Comparison of ENCODE assay signal across 27 mouse cellular contexts in genomic region chr9:15276855-15277254, GRCm38 (mm10). TPM values are rescaled to one million over a fixed set of nuclear protein-coding genes. Genes with fewer than 3 reads are reported as not detected.
DNase-seq lines count a peak whose midpoint lies in the region; ATAC-seq lines count a peak whose summit lies in the region.
"Had no signal": no experiment of that assay in that cellular context is flagged by ENCODE, and none has a peak within 500 bp of the region (broad histone marks: within the 10 kb centered on the region; RNA-seq: fewer than 3 reads in every experiment).

No protein-coding gene starts in this region.

- H3K9me3 ChIP-seq in megakaryocyte, embryonic 14.5 days = no peaks in the 10 kb centered on the region
- H3K9me3 ChIP-seq: G1E had no signal

- no peak for ATAC-seq in megakaryocyte, adult 5-6 weeks (ENCODE audit: poor library complexity, severe bottlenecking)
- ATAC-seq: activated CD4-positive, CD25-positive, alpha-beta regulatory T cell, adult 4 months; CD4-positive, CD25-positive, alpha-beta regulatory T cell, adult 4 months; Patski had no signal

- DNase-seq in ES-CJ7 (ENCODE audit: low read depth, low spot score) = peak; percentile 47
- DNase-seq in R1 (ENCODE audit: low read depth, low spot score) = peak; percentile 24
- peak; percentile 58 for DNase-seq in ZHBTc4 (ENCODE audit: low read depth, low spot score)
- DNase-seq in c-Kit-positive CD71-positive TER-119-positive erythroid progenitor cells, embryonic 14.5 days (ENCODE audit: low spot score) = no peak
- no peak for DNase-seq in spleen, postnatal 14 days (ENCODE audit: low spot score in 2 of 2)
- DNase-seq in thymus, postnatal 10 days (ENCODE audit: low spot score in 2 of 2) = no peak
- DNase-seq: adrenal gland, adult 2 months; adrenal gland, adult 8-10 months; adrenal gland, postnatal 10 days; adrenal gland, postnatal 14 days; adrenal gland, postnatal 25 days; adrenal gland, postnatal 36 days; B cell, adult 2 months; cerebellum, adult 11 months; cerebellum, adult 11-12 months; cerebellum, adult 18-20 months; cerebellum, adult 2 months; cerebellum, adult 8-10 months; cerebellum, adult 9-10 months had no signal

- no peaks in the 10 kb centered on the region for H3K27me3 ChIP-seq in megakaryocyte, embryonic 14.5 days (replicated peaks)
- H3K27me3 ChIP-seq: CH12.LX, Patski had no signal

- H3K36me3 ChIP-seq in megakaryocyte, embryonic 14.5 days (replicated peaks; ENCODE audit: low read length) = peaks cover 60% of the 10 kb centered on the region

- H3K4me1 ChIP-seq in megakaryocyte, embryonic 14.5 days = peaks cover 42% of the 10 kb centered on the region

- peak overlapping the region; percentile 35 for H3K4me3 ChIP-seq in megakaryocyte, embryonic 14.5 days (replicated peaks)

RNA-seq across cellular contexts. Expression of gene Med17, which starts 2.9 kb away (rescaled TPM):
- polyA plus RNA-seq in megakaryocyte, embryonic 14.5 days (2012; ENCODE audit: insufficient read depth, low replicate concordance) = 1.0 and 7.6 TPM in 2 replicates
- total RNA-seq in megakaryocyte, adult 5-6 weeks (2015) = 32.1 and 34.7 TPM in 2 replicates
- 30.4 and 32.8 TPM in 2 replicates for total RNA-seq in megakaryocyte, adult 5-6 weeks (2017)

RNA-seq across cellular contexts. Expression of gene Taf1d, which starts 29.2 kb away (rescaled TPM):
- 18.8 and 30.9 TPM in 2 replicates for polyA plus RNA-seq in megakaryocyte, embryonic 14.5 days (2012; ENCODE audit: insufficient read depth, low replicate concordance)
- total RNA-seq in megakaryocyte, adult 5-6 weeks (2015) = 115 and 157 TPM in 2 replicates
- 850 and 1,047 TPM in 2 replicates for total RNA-seq in megakaryocyte, adult 5-6 weeks (2017)

RNA-seq across cellular contexts. Expression of gene 4931406C07Rik, which starts 29.4 kb away (rescaled TPM):
- polyA plus RNA-seq in megakaryocyte, embryonic 14.5 days (2012; ENCODE audit: insufficient read depth, low replicate concordance) = 1.9 and 5.2 TPM in 2 replicates
- 8.2 and 9.1 TPM in 2 replicates for total RNA-seq in megakaryocyte, adult 5-6 weeks (2015)
- 8.0 and 8.6 TPM in 2 replicates for total RNA-seq in megakaryocyte, adult 5-6 weeks (2017)

RNA-seq across cellular contexts. Expression of gene Vstm5, which starts 38.0 kb away (rescaled TPM):
- not detected in 2 replicates for polyA plus RNA-seq in megakaryocyte, embryonic 14.5 days (2012; ENCODE audit: insufficient read depth, low replicate concordance)
- not detected in 2 replicates for total RNA-seq in megakaryocyte, adult 5-6 weeks (2015)
- not detected in 2 replicates for total RNA-seq in megakaryocyte, adult 5-6 weeks (2017)
- total RNA-seq: CH12.LX, G1E had no signal
- polyA plus RNA-seq: activated CD4-positive, CD25-positive, alpha-beta regulatory T cell, adult 4 months; C2C12; G1E had no signal

Comparison
In these comparisons a context has a peak if more than half of its experiments do, and no peak if none do; other contexts are left out.
1. DNase-seq: peak in ES-CJ7 (single experiment), R1 (single experiment) and ZHBTc4 (single experiment); none in c-Kit-positive CD71-positive TER-119-positive erythroid progenitor cells, embryonic 14.5 days (single experiment), spleen, postnatal 14 days (0 of 2) and thymus, postnatal 10 days (0 of 2).